Mouse (Mus musculus): ENCODE results near the gene Mob3b.
"Not testable (repeated sequence)": the region's sequence is repeated elsewhere in the genome, so short reads cannot be mapped to it uniquely, and the experiment has no call there.

The Mob3b gene

DNA sequence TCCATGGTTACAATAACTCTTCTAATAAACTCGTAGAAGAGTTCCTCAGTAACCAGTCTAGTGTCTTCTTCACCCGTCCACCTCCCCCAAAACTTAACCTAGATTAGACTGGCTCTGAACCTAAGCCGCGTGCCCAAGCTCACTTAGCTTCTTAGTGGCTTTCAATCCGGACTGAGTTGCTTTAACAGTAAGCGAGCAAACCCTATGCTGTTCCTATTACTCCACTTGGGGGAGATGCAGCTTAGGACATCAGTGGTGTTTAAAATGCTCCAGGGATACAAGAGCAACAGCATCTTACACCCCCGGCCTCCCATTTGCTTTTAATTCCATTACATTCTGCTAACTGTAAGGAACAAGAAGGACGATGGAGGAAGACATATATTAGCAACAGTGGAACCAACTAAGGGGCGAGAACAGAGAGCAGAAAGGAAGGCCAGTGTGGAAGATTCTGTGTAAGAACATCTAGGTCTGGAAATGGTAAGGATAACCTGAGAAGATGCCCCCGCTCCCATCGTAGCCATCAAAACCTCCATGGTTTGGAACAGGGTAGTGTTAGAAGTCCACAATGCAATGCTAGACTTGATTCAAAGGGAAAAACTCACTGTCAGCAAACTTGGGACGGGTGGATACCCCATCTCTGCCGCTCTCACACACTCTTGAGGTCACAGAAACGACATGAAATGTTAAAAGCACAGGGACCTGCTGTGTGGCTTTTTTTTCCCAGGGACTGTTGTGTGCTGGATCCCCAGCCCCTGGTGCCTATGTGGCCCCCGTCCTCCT, 196.3 kb downstream of the Mob3b start:
- DNase-seq: no peak

DNA sequence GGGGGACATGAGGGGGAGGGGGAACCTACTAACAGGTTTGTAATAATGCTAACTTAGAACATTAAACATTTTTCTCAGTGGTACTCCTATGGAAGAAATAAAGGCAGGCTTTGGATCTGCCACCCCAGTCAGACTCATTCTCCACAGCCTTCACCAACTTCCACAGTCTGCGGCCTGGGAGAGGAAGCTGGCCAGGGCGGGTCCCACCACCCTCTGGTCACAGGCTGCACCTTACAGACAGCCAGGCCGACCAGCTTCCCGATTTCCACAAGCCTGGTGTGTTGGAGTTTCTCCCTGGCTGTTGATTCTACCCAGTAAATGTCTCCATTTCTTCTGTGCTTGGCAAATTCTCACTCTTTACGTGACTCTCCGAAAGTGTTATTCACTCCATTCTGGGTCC, 197.8 kb downstream of the Mob3b start:
- DNase-seq: no peak

DNA sequence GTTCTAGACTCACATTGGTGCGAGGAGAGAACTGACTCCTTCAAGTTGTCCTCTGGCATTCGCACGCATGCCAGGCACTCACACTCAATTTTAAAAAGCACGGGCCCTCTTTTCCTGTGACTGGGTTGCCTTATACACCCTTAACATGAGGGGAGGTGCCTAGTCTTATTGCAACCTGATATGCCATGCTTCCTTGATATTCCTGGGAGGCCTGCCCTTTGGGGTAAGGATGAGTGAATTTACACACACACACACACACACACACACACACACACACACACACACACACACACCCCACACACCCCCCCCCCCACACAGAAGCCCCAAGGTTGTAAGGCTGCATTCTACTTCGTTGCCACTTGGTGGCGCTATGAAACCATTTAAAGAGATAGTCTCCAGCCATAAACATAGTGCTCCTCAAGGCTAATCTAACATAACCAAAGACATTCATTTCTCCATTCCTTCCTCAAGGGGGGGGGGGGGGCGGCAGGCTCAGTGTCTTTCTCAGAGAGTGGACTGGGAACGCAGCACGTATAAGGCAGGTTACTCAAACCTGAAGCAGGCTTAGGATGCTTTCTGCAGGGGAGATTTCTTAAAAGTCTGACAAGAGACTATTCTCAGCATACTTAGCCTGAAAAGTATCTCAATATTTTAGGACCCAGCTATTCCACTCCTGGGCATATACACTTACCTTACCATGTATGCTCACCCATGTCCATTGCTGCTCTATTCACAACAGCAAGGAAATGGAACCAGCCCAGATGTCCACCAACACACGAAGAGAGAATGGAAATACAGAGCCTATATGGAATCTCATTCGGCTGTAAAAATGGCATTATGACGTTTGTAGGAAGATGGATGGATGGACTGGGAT, 198.9 kb downstream of the Mob3b start:
- DNase-seq: no peak

DNA sequence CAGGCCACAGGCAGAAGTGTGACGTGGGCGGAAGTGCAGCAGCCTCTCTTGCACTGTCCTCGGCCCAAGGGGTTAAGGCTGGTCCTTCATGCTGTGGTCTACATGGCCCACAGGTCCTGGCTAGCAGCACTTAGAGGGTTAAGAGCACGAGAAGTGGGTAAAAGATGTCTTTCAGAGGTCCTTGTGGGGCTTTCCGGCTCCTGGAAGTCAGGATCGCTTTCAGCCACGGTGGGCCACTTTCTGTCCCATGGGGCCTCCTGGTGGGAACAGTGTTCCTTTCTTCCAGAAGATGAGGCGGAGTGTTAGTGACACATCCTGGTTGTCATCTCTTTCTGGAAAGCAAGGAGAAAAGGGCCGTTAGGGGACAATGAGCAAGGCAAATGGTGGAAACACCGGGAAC, 203.6 kb downstream of the Mob3b start:
- DNase-seq: no peak

DNA sequence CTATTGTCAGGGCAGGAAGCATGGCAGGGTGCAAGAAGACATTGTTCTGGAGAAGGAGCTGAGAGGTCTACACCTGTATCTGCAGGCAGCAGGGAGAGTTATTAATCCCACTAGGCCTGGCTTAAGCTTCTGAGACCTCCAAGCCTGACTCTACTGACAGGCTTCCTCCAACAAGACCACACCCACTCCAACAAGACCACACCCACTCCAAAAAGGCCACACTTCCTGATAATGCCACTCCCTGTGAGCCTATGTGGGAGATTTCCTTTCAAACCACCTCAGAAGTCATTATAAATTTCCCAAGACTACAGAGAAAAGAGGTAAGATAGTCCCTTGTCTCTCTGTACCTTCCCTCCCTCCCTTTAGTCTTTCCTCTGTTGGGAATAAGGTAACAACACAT, 210.1 kb downstream of the Mob3b start:
- no peak for DNase-seq

DNA sequence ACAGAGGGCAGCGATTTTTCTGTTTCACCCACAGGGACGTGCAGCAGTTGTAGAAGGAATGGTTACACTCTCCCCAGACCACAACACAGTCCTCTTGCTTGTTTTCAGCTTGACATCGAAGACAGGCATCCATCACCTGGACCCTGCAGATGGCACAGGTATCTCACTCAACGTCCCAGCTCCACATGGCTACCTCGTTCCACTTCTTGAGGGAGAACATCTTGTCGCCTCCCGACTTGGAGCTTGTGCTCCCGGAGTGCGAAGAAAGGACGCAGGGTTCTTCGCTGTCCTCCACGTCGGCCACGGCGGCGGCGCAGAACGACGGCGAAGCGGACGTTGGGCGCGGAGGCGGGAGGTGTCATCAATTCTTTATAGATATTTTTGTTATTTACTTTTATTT, 216.2 kb downstream of the Mob3b start:
- no peak for DNase-seq

DNA sequence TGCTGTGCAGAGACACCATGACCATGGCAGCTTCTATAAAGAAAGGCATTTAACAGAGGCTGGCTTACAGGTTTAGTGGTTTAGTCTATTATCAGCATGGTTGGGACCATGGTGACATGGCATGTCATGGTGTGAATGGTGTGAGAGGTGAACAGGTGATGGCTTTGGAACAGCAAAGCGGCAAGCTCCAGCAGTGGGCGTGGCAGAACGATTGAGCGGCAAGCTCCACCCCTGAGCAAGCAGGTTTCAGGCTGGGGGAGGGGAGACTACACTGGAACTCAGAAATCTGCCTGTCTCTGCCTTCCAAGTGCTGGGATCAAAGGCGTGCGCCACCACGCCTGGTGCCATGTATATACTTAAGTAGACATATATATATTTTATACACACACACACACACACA, 228.9 kb downstream of the Mob3b start:
- DNase-seq: not testable (repeated sequence)

DNA sequence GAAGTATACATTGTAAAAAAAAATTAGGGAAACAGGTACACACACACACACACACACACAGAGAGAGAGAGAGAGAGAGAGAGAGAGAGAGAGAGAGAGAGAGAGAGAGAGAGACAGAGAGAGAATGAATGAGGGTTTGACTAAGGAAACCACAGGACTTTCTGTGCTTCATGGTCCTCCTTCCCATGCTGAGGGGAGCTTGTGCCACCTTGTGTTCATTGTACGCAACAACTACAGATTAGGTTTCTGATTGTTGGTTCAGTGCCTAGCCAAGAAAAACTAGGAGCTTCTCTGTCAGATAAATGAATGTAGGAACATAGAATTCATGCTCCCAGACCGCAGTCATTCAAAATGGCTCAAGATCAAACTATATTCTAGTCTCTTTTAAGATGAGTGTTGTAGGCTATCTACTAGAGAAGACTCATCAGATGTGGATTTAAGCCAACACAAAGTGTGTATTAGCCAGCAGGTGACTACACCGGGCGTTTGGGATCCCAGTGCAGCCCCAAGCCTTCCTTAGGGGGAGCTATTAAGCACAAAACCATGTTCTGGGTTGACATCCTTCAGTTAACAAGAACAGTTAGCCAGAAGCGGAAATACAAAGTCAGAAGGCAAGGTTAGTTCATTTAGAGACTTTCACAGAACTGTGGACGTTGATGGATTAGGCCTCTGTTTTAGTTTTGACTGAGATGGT, 235.0 kb downstream of the Mob3b start:
- no peak for DNase-seq

DNA sequence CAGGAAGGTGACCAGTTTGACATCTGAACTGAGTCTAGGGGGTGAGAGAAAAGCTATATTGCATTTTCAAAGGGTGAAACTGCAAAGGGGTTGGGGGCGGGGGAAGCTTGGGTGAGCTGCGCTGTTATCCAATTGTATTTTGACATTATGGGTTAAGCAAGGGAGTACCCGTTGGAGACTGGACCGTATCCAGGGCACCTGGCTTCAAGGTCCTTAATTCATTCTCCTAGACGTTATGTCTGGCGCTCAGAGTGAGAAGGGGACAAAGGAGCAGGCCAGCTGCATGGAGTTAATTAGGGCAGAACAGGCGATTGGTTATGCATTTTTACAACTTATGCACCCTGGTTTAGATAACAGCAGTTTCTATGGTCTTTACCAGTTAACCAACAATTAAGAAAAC, 239.9 kb downstream of the Mob3b start:
- no peak for DNase-seq

DNA sequence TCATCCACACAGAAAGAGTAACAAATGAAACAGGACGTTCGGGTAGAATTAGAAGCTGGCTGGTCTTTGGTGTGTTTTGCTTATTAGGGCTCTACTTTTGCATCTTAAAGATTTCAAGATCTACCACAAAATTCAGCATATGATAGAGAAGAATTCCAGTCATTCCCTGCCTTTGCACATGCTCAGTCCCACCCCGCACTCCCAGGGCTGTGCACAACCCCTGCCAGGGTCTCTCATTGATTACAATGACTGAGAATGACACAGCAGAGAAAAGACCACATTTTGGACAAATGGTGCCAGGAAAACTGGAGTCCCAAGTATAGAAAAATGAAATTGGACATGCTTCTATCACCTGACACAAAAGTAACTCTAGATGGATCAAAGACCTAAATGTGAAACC, 245.1 kb downstream of the Mob3b start:
- no peak for DNase-seq

DNA sequence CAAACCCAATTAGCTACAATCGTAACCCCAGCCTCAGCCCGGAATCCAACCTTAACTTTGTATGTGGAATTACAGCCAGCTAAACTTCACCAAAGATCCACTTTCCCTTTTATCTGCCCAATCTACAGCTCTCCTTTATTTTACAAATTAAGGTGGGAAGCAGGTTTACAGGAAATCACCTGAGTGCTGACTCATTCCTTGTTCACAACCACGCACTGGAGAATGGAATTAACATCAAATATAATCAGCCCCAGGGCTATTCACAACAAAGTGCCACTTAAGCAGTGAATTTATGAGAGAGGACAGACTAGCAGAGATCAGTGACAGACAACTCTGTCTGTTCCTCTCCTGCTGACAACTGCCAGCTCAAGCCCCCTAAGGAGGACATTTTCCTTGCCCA, 245.9 kb downstream of the Mob3b start:
- DNase-seq: no peak

DNA sequence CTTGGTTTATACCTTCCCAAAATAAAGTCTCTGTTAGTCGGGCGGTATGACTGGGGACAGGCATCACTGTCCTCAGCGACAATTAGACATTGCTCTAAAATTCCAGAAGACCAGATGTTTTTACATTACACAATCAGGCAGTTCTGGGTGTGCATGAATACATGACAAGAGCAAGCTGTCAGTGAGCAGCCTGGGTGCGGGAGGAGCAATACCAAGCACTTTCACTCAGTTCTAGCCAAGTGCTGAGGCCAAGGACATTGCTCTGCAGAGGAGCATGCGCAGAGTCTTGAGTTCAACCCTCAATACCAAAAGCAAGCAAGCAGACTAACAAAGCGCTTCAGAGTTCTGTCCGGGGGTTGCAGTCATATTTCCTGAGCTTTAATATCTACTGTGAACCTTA, 249.2 kb downstream of the Mob3b start:
- DNase-seq: no peak

DNA sequence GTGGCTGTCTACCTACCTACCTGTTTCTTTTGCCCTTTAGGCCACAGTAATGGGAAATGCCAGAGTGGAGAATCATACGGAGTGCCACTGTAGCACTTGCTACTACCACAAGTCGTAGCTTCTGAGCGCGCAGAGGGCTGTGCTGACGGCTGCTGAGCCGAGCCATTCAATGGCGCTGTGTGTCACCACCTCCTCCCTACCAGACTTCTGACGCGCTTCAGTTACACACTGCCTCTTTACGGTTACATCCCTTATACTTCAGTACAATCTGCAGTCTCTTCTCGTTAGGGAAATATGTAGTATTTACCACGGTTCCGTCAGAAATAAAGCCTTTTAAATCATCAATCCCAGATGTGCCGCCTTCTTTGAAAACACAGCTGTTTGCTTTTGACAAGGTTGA, 250.3 kb downstream of the Mob3b start:
- no peak for DNase-seq

DNA sequence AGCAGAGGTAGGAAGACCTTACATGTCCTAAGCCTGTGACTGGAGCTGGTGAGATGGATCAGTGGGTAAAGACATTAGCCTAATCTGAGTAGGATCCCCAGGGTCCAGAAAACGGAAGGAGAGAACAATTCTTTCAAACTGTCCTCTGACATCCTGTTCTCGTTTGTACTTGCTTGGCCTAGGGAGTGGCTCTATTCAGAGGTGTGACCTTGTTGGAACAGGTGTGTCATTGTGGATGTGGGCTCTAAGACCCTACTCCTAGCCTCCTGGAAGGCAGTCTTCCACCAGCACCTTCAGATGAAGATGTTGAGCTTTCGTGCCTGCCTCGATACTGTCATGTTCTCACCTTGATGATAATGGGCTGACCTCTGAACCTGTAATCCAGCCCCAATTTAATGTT, 251.1 kb downstream of the Mob3b start:
- DNase-seq: no peak

DNA sequence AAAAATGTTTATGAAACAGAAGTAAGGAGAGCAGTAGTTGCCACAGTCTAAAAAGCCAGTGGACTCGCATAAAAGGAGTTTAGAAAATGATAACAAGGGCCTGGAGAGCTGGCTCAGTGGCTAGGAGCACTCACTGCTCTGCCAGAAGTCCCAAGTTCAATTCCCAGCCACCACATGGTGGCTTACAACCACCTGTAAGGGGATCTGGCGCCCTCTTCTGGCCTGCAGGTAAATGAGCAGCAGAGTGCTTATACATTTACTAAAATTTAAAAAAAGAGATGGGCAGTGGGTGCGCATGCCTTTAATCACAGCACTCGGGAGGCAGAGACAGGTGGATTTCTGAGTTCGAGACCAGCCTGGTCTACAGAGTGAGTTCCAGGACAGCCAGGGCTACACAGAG, 251.9 kb downstream of the Mob3b start:
- no peak for DNase-seq

DNA sequence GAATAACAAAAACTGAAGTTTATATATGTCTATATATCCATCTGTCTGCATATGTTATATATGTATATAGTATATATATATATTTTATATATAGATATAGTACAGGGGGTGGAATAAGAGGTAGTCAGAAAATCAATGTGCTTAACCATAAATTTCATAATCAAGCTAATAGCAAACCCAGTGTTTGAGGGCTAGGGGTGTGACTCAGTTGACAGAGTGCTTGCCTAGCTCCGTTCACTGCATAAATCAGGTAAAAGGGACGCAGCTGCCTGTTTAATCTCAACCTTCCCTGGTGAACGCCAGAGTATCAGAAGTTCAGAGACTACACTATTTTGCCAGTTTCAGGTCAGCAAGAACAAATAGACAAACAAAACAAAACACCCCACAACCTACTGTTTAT, 255.7 kb downstream of the Mob3b start:
- not testable (repeated sequence) for DNase-seq

DNA sequence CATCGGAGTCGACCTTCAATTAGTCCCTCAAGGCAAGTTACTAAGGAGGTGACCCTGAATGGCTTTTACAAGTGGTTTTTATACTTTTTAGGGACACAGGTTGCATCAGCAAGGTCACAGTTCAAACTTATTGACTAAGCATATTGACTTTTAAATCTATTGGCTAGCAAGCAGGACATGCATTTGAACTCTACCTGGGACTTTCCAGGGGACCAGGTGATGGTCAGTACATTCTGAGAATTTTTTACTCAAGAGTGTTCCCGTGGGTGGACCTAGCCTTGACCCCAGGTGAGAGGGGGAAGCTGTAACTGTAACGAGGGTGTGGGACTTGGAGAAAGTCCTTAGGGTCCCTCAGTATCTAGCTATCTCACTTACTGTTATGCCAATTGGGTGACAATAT, 256.1 kb downstream of the Mob3b start:
- DNase-seq: no peak

DNA sequence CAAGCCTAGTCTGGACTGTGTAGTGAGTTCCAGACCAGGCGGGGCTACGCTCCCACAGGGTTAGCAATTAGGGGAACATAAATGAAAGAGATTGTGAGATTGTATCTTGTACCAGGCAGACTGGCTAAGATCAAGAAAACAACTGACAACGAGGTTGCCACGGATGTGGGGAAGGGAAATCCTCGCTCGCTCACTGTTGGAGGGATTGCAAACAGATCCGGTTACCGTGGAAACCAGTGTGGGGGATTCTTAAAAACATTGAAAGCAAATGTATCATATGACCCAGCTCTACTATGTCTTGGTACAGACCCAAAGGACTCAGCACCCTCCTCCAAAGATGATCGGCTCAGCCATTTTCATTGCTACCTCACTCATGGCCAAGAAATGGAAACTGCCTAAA, 257.1 kb downstream of the Mob3b start:
- no peak for DNase-seq

DNA sequence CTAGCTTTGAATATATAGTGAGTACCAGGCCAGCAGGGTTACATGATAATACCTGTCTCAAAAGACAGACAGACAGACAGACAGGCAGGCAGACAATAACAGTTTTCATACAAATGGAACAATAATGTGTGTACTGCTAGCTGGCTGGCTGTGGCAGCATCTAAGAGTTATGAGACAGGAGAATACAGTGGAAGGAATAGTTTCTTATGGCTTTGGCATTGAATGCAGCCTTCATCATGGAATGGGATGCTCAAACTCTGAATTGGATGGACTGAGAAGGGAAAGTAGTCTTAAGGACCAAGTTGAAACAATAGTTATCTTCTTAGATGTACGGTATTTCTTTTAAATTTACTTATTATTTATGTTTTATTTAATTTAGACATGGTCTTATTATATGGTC, 258.0 kb downstream of the Mob3b start:
- no peak for DNase-seq

Data from thymus, adult 18-20 months (tissue).